Mouse (Mus musculus): ENCODE results near the gene Kif13a. TPM values are rescaled to one million over a fixed set of nuclear protein-coding genes. Genes with fewer than 3 reads are reported as not detected.

Kif13a gene
- total and polyA plus RNA-seq, 2 experiments from 2014 or later = 13.3 to 21.6 TPM

DNA sequence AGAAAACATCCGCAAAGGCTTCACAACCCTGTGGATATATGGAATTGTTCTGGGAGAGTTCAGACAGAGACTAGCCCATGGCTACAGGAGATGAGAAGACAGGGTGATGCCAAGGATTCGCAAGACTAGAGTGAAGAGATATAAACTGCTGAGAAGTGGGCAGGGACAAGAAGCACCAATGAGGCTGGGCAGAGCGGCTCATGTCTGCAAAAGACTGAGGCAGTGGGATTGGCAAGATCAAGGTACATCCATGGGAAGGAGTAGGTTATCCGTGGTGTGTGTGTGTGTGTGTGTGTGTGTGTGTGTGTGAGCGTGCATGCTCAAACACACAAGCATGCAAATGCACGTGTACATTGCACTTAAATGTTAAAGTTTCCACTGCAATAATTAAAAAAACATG is 49.4 kb downstream of the Kif13a start:
- no peak for TF ChIP-seq CTCF (IDR thresholded peaks at IDR 0.05; ENCODE audit: low read depth)
- Histone ChIP-seq H3K27me3 (ENCODE audit: insufficient read depth, low read length) (no peaks in the 10 kb centered on the region), H3K4me1 (ENCODE audit: insufficient read depth, low read length) (no peaks in the 10 kb centered on the region), H3K9me3 (ENCODE audit: low read length) (no peaks in the 10 kb centered on the region), H3K36me3 (ENCODE audit: insufficient read depth, low read length) (no peaks in the 10 kb centered on the region), H3K27ac (no peak overlapping the region), H3K4me2 (ENCODE audit: low read depth, low read length) (no peak overlapping the region), H3K9ac (replicated peaks; ENCODE audit: low read length) (no peak overlapping the region), H3K4me3 (ENCODE audit: low read length) (no peak overlapping the region)
- DNase-seq (ENCODE audit: low spot score) = no peak
- WGBS = 82% methylated on average over 6 of the region's 6 CpGs
- ATAC-seq = no peak

DNA sequence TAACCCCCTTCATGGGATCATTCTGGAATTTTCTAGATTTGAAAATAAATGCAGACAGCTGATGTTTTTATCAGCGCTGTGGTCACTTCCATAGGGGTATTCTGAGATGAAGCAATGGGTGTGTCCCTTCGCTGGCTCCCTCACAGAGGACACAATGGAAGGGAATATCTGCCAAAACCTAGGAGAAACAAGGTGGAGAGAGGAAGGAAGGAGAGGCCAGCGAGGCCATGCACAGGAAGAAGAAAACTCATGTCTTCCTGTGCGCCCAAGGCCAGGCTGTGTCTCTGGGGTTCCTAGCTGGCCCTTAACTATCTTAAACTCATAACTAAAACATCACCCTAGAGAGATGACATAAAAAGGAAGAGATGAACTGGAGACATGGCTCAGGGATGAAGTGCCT is 52.6 kb downstream of the Kif13a start:
- ATAC-seq (no peak), DNase-seq (ENCODE audit: low spot score) (no peak)
- no peaks in the 10 kb centered on the region for H3K36me3 ChIP-seq (ENCODE audit: insufficient read depth, low read length)
- no peaks in the 10 kb centered on the region for H3K4me1 ChIP-seq (ENCODE audit: insufficient read depth, low read length)
- H3K27ac ChIP-seq = no peak overlapping the region
- no peaks in the 10 kb centered on the region for H3K9me3 ChIP-seq (ENCODE audit: low read length)
- H3K4me2 ChIP-seq (ENCODE audit: low read depth, low read length) = no peak overlapping the region
- no peak overlapping the region for H3K9ac ChIP-seq (replicated peaks; ENCODE audit: low read length)
- 89% methylated on average over 4 of the region's 4 CpGs for WGBS
- H3K4me3 ChIP-seq (ENCODE audit: low read length) = no peak overlapping the region
- H3K27me3 ChIP-seq (ENCODE audit: insufficient read depth, low read length) = no peaks in the 10 kb centered on the region
- TF ChIP-seq CTCF (IDR thresholded peaks at IDR 0.05; ENCODE audit: low read depth) = no peak

DNA sequence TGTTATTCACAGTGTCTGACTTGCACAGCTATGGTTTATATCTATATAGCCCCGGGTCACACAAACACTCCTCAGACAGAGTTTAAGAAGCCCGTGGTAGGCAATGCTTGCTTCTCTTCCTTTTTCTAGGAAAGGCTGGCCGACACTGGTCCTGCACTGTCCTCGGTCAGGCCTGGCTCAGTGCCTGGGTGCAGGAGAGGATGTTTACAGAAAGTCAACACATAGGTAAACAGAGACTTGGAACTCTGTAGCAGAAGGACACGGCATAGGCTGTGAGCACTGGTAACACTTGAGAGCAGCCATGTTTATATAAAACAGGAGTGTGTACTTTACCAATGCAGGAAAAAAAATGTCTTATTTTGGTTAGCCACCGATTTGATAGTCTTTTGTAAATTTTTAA is 54.3 kb downstream of the Kif13a start:
- WGBS = 71% methylated on average over 6 of the region's 6 CpGs
- Histone ChIP-seq H3K36me3 (ENCODE audit: insufficient read depth, low read length) (no peaks in the 10 kb centered on the region), H3K4me2 (ENCODE audit: low read depth, low read length) (no peak overlapping the region), H3K4me3 (ENCODE audit: low read length) (no peak overlapping the region), H3K9me3 (ENCODE audit: low read length) (no peaks in the 10 kb centered on the region), H3K9ac (replicated peaks; ENCODE audit: low read length) (no peak overlapping the region), H3K4me1 (ENCODE audit: insufficient read depth, low read length) (no peaks in the 10 kb centered on the region), H3K27me3 (ENCODE audit: insufficient read depth, low read length) (no peaks in the 10 kb centered on the region), H3K27ac (no peak overlapping the region)
- DNase-seq (ENCODE audit: low spot score) = no peak
- no peak for TF ChIP-seq CTCF (IDR thresholded peaks at IDR 0.05; ENCODE audit: low read depth)
- no peak for ATAC-seq

DNA sequence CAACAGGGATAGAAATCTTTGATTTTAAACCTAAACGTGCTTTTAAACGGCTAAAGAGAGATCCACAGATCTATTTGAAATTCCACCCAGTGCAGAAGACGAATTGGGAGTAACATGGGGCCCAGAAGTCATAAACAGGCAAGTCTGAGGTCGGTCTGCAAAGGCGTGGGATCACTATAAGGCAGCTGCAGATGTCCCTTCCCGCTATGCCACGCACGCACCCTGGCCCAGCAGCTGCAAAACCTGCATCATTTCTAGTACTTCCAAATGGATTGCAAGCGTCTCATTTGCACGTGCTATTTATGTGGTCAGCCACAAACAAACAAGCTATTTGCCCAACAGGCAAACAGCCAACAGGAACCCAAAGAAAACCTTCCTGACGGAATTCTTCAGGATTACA is 56.9 kb downstream of the Kif13a start:
- WGBS = 66% methylated on average over 11 of the region's 11 CpGs

DNA sequence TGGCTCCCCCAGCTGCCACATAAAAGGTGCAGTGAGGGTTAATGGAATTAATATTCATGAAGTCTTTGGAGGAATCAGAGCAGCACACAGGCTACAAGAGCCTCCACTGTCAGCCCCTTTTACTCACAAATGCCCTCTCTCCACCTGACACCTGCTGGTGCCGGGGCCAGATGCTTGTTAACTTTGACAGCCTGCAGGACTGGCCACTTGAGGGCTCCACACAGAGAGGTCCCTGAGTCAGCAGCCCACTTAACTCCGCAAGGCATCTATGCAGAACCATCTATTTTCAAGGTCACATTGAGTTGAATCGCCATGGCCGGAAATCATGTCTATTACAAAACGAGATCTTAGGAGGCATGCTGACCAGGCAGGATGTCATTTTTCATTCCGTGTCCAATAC is 57.5 kb downstream of the Kif13a start:
- H3K4me3 ChIP-seq (ENCODE audit: low read length) = no peak overlapping the region
- ATAC-seq (peak; percentile 83), DNase-seq (ENCODE audit: low spot score) (peak; percentile 62)
- no peaks in the 10 kb centered on the region for H3K9me3 ChIP-seq (ENCODE audit: low read length)
- no peak overlapping the region for H3K4me2 ChIP-seq (ENCODE audit: low read depth, low read length)
- peak; percentile 54 for TF ChIP-seq CTCF (IDR thresholded peaks at IDR 0.05; ENCODE audit: low read depth)
- no peaks in the 10 kb centered on the region for H3K27me3 ChIP-seq (ENCODE audit: insufficient read depth, low read length)
- H3K27ac ChIP-seq = peak overlapping the region; percentile 41; the same call in 1 of the 2 replicates
- 37% methylated on average over 6 of the region's 6 CpGs for WGBS
- H3K4me1 ChIP-seq (ENCODE audit: insufficient read depth, low read length) = no peaks in the 10 kb centered on the region
- H3K36me3 ChIP-seq (ENCODE audit: insufficient read depth, low read length) = no peaks in the 10 kb centered on the region
- H3K9ac ChIP-seq (replicated peaks; ENCODE audit: low read length) = no peak overlapping the region

More for the DNA sequence above, 56.9 kb downstream of the Kif13a start:
- Histone ChIP-seq H3K9ac (replicated peaks; ENCODE audit: low read length) (no peak overlapping the region), H3K4me1 (ENCODE audit: insufficient read depth, low read length) (no peaks in the 10 kb centered on the region), H3K4me2 (ENCODE audit: low read depth, low read length) (no peak overlapping the region), H3K4me3 (ENCODE audit: low read length) (no peak overlapping the region), H3K27me3 (ENCODE audit: insufficient read depth, low read length) (no peaks in the 10 kb centered on the region), H3K27ac (no peak overlapping the region), H3K9me3 (ENCODE audit: low read length) (no peaks in the 10 kb centered on the region), H3K36me3 (ENCODE audit: insufficient read depth, low read length) (no peaks in the 10 kb centered on the region)
- DNase-seq (ENCODE audit: low spot score) = no peak
- TF ChIP-seq CTCF (IDR thresholded peaks at IDR 0.05; ENCODE audit: low read depth) = no peak
- no peak for ATAC-seq

DNA sequence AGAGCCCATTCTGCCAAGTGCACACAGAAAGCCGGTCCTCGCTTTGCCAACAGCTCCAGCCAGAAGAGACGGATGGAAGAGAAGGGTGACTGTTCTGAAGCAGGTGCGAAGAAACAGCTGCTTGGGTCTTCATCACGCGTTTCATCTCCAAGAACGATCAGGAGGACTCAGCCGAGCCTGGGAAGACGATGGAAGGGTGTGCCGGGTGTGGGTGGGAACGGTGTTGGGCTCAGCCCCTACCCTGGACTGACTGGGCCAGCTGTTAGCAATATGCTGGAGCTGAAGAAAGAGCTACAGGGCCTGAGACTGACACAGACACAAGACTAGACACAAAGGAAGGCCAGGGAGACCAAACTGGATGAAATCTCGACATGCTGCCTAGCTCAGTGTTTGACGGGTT is 60.2 kb downstream of the Kif13a start:
- no peak for TF ChIP-seq CTCF (IDR thresholded peaks at IDR 0.05; ENCODE audit: low read depth)
- no peaks in the 10 kb centered on the region for H3K4me1 ChIP-seq (ENCODE audit: insufficient read depth, low read length)

DNA sequence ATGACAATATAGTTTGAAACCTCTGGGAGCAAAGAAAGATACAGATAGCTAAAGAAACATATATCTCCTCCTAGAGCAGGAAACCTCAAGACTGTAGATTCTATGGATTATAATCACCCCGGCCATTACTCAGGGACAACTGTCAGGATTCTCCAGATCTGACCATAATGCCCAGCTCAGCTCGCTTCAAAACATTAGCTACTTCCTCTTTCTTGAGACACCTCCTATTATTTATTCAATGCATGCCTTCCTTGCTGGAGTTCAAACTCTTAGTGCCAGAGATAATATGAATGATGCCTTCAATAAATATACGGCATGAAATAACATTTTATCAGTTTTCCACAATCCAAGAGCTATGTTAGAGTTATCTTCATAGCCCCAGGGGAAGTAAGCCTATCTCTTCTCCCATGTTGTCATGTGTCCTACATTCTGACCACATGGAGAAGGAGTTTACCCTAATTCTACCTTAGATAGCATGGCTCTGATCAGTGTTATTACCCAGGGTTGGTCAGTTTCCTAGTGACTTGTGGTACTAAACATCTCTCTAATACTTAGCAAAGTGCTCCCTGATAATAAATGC is 66.4 kb downstream of the Kif13a start:
- no peak for TF ChIP-seq CTCF (IDR thresholded peaks at IDR 0.05; ENCODE audit: low read depth)
- Histone ChIP-seq H3K27me3 (ENCODE audit: insufficient read depth, low read length) (no peaks in the 10 kb centered on the region), H3K27ac (no peak overlapping the region), H3K9me3 (ENCODE audit: low read length) (no peaks in the 10 kb centered on the region), H3K4me2 (ENCODE audit: low read depth, low read length) (no peak overlapping the region), H3K9ac (replicated peaks; ENCODE audit: low read length) (no peak overlapping the region), H3K4me1 (ENCODE audit: insufficient read depth, low read length) (no peaks in the 10 kb centered on the region), H3K4me3 (ENCODE audit: low read length) (no peak overlapping the region), H3K36me3 (ENCODE audit: insufficient read depth, low read length) (no peaks in the 10 kb centered on the region)
- DNase-seq (ENCODE audit: low spot score) = no peak
- ATAC-seq = no peak
- WGBS = 83% methylated on average over 3 of the region's 3 CpGs

More for the DNA sequence above, 60.2 kb downstream of the Kif13a start:
- H3K27ac ChIP-seq = no peak overlapping the region
- H3K9me3 ChIP-seq (ENCODE audit: low read length) = no peaks in the 10 kb centered on the region
- no peaks in the 10 kb centered on the region for H3K36me3 ChIP-seq (ENCODE audit: insufficient read depth, low read length)
- ATAC-seq = no peak
- no peak for DNase-seq (ENCODE audit: low spot score)
- WGBS = 83% methylated on average over 13 of the region's 13 CpGs
- no peak overlapping the region for H3K9ac ChIP-seq (replicated peaks; ENCODE audit: low read length)
- H3K4me3 ChIP-seq (ENCODE audit: low read length) = no peak overlapping the region
- H3K4me2 ChIP-seq (ENCODE audit: low read depth, low read length) = no peak overlapping the region
- H3K27me3 ChIP-seq (ENCODE audit: insufficient read depth, low read length) = no peaks in the 10 kb centered on the region

All from hindbrain, postnatal 0 days (tissue).